Mouse (Mus musculus): Measurements from ENCODE around the gene Nolc1. TPM values are rescaled to one million over a fixed set of nuclear protein-coding genes. Genes with fewer than 3 reads are reported as not detected.

Nolc1 gene
- polyA plus RNA-seq, 1 experiment from 2014 or later, result 102 TPM

DNA sequence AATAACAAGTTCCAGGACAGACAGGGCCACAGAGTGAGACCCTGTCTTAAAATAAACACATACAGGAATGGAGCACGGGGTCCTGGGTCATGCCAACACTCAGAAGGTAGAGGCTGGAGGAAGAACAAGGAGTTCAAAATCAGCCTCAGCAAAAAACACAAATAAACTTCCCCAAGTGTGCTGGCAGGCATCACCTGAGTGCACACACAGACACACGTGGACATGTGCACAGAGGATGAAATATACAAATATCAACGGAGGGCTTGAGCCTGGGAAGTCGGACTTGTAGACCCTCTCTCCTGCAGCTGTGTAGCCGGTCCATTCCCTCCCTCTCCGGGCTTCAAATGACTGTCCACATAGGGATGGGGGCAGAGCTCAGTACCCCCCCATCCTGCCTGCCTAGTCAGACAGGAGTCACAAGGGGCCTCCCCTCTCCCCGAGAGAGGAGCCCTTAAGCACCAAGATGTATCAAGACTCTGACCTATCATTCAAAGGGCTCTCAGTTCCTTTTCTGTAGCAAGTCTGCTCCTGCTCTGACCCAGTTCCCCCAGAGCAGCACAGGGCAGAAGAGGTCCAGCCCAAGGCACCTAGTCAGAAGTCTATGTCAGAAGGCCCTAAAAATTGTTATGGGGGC lies 34.2 kb upstream of the Nolc1 start:
- no peaks in the 10 kb centered on the region for H3K36me3 ChIP-seq (ENCODE audit: control insufficient read depth, insufficient read depth, low read length)
- H3K27me3 ChIP-seq (ENCODE audit: control insufficient read depth, insufficient read depth, low read length), result no peaks in the 10 kb centered on the region
- peak overlapping the region; percentile 19 for H3K4me3 ChIP-seq (ENCODE audit: low read depth, low read length)
- DNase-seq (ENCODE audit: low spot score) (no peak), ATAC-seq (ENCODE audit: low FRiP score) (no peak)
- peak overlapping the region; percentile 68 for H3K9ac ChIP-seq (ENCODE audit: low read depth, low read length)
- no peaks in the 10 kb centered on the region for H3K9me3 ChIP-seq (ENCODE audit: control insufficient read depth, low read length)
- 20% methylated on average over 7 of the region's 7 CpGs for WGBS
- peak overlapping the region; percentile 97 for H3K27ac ChIP-seq (ENCODE audit: low read depth, low read length)
- peaks cover 44% of the 10 kb centered on the region for H3K4me1 ChIP-seq (replicated peaks; ENCODE audit: control insufficient read depth, insufficient read depth, low read length)
- peak overlapping the region; percentile 90 for H3K4me2 ChIP-seq (replicated peaks; ENCODE audit: low read depth, low read length)

DNA sequence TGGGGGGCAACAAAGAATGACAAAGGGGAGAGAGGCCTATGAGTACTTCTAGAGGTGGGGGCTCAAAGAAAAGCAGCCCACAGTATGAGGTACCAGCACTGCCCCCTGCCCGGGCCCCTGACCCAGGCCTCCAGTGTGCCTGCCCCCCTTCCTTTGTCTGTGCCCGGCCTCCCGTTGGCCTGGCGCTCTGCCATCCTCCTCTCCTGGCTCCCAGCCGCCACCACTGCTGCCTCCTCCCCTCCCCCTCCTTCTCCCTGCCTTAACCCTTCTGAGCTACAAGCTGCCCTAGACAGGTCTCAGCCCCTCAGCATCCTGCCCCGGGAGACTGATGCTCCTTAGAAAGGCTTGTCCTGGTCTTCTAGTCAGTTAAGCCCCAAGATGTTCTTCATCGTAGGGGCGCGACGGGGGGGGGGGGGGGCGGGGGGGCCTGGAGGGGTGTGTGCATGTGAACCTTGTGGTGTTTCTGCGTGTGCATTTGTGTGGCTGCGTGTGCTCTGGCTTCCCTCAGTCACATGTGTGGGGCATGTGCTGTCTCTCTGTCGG lies 33.7 kb upstream of the Nolc1 start:
- H3K36me3 ChIP-seq (ENCODE audit: control insufficient read depth, insufficient read depth, low read length), result no peaks in the 10 kb centered on the region
- no peaks in the 10 kb centered on the region for H3K9me3 ChIP-seq (ENCODE audit: control insufficient read depth, low read length)
- H3K4me3 ChIP-seq (ENCODE audit: low read depth, low read length), result peak overlapping the region; percentile 19
- H3K9ac ChIP-seq (ENCODE audit: low read depth, low read length), result peak overlapping the region; percentile 68
- peaks cover 44% of the 10 kb centered on the region for H3K4me1 ChIP-seq (replicated peaks; ENCODE audit: control insufficient read depth, insufficient read depth, low read length)
- DNase-seq (ENCODE audit: low spot score) (peak; percentile 82), ATAC-seq (ENCODE audit: low FRiP score) (peak; percentile 66)
- 0% methylated on average over 9 of the region's 14 CpGs for WGBS
- H3K27ac ChIP-seq (ENCODE audit: low read depth, low read length), result peak overlapping the region; percentile 97
- peak overlapping the region; percentile 90 for H3K4me2 ChIP-seq (replicated peaks; ENCODE audit: low read depth, low read length)
- no peaks in the 10 kb centered on the region for H3K27me3 ChIP-seq (ENCODE audit: control insufficient read depth, insufficient read depth, low read length)

- WGBS, result 7% methylated on average over 6 of the region's 6 CpGs
- Histone ChIP-seq H3K27ac (ENCODE audit: low read depth, low read length) (peak overlapping the region; percentile 97), H3K4me2 (replicated peaks; ENCODE audit: low read depth, low read length) (peak overlapping the region; percentile 90), H3K9me3 (ENCODE audit: control insufficient read depth, low read length) (no peaks in the 10 kb centered on the region), H3K4me1 (replicated peaks; ENCODE audit: control insufficient read depth, insufficient read depth, low read length) (peaks cover 42% of the 10 kb centered on the region), H3K36me3 (ENCODE audit: control insufficient read depth, insufficient read depth, low read length) (no peaks in the 10 kb centered on the region), H3K9ac (ENCODE audit: low read depth, low read length) (peak overlapping the region; percentile 68), H3K4me3 (ENCODE audit: low read depth, low read length) (peak overlapping the region; percentile 19), H3K27me3 (ENCODE audit: control insufficient read depth, insufficient read depth, low read length) (no peaks in the 10 kb centered on the region)
- ATAC-seq (ENCODE audit: low FRiP score) (peak; percentile 53), DNase-seq (ENCODE audit: low spot score) (peak; percentile 68)
Measured at GRCm38 (mm10) chr19:46042476-46043011, 33.1 kb upstream of the Nolc1 start.

GRCm38 (mm10) chr19:46043380-46043779 lies 32.3 kb upstream of the Nolc1 start:
- no peak for DNase-seq (ENCODE audit: low spot score)
- H3K4me1 ChIP-seq (replicated peaks; ENCODE audit: control insufficient read depth, insufficient read depth, low read length), result peaks cover 37% of the 10 kb centered on the region

DNA sequence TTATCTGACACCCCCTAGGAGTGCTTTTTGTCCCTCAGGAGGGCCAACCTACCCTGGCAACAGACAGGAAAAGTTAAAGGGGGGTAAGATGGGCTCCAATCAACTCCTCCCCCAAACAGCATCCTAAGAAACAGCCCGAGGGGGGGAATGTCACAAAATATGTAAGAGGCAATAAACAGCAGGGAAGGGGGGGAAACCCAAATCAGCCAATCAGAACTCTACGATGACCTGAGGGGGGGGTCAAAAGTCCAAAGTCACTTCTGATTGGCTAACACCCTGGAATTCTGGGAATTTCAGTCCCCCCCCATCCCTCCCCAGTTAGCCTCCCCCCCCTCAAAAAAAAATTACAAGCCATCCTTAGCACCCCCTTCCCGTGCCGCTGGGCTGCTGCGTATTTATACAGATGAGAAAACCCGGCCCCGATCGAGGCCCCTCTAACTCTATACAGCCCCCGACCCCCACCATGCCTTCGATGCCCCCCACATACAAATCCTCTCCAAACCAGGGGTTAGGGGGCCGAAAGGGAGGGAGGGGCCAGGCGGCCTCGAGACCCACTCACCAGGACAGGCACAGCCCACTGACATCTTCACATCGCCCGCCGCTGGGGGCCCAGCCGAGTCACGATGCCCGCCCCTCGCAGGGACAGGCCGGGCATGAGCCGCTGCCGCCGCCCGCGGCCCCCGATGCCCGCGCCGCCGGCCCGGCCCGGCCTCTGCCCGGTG lies 31.2 kb upstream of the Nolc1 start, which contains the start of gene Pprc1:
Pprc1 (plus strand) TSS at position 616 of the 722 bp plus-strand sequence.
- H3K4me2 ChIP-seq (replicated peaks; ENCODE audit: low read depth, low read length), result peak within 1 kb of the TSS; percentile 90
- under 1% methylated on average over 18 of the region's 34 CpGs for WGBS
- H3K9ac ChIP-seq (ENCODE audit: low read depth, low read length), result peak within 1 kb of the TSS; percentile 92
- DNase-seq (ENCODE audit: low spot score), result no peak
- H3K27ac ChIP-seq (ENCODE audit: low read depth, low read length), result peak within 1 kb of the TSS; percentile 97
- no peaks in the 10 kb centered on the region for H3K36me3 ChIP-seq (ENCODE audit: control insufficient read depth, insufficient read depth, low read length)
- H3K4me1 ChIP-seq (replicated peaks; ENCODE audit: control insufficient read depth, insufficient read depth, low read length), result peaks cover 37% of the 10 kb centered on the region
- peak; percentile 3; the same call in 1 of the 2 replicates for ATAC-seq (ENCODE audit: low FRiP score)
- no peaks in the 10 kb centered on the region for H3K9me3 ChIP-seq (ENCODE audit: control insufficient read depth, low read length)
- peak within 1 kb of the TSS; percentile 72 for H3K4me3 ChIP-seq (ENCODE audit: low read depth, low read length)
- H3K27me3 ChIP-seq (ENCODE audit: control insufficient read depth, insufficient read depth, low read length), result no peaks in the 10 kb centered on the region

More at GRCm38 (mm10) chr19:46043380-46043779, 32.3 kb upstream of the Nolc1 start:
- H3K9me3 ChIP-seq (ENCODE audit: control insufficient read depth, low read length), result no peaks in the 10 kb centered on the region
- H3K27ac ChIP-seq (ENCODE audit: low read depth, low read length), result peak overlapping the region; percentile 97
- WGBS, result 68% methylated on average over 7 of the region's 7 CpGs
- H3K36me3 ChIP-seq (ENCODE audit: control insufficient read depth, insufficient read depth, low read length), result no peaks in the 10 kb centered on the region
- H3K4me3 ChIP-seq (ENCODE audit: low read depth, low read length), result peak overlapping the region; percentile 72
- 0 out of 2 replicates have a peak overlapping the region, but pooled peaks have one; percentile 11 for H3K9ac ChIP-seq (ENCODE audit: low read depth, low read length)
- H3K27me3 ChIP-seq (ENCODE audit: control insufficient read depth, insufficient read depth, low read length), result no peaks in the 10 kb centered on the region
- H3K4me2 ChIP-seq (replicated peaks; ENCODE audit: low read depth, low read length), result peak overlapping the region; percentile 90
- no peak for ATAC-seq (ENCODE audit: low FRiP score)

GRCm38 (mm10) chr19:46044993-46045695 lies 30.5 kb upstream of the Nolc1 start, which contains the start of gene Ldb1:
Gene Ldb1 (minus strand): TSS chr19:46045214.
- Histone ChIP-seq H3K27me3 (ENCODE audit: control insufficient read depth, insufficient read depth, low read length) (no peaks in the 10 kb centered on the region), H3K9ac (ENCODE audit: low read depth, low read length) (peak within 1 kb of the TSS; percentile 92), H3K9me3 (ENCODE audit: control insufficient read depth, low read length) (no peaks in the 10 kb centered on the region), H3K4me2 (replicated peaks; ENCODE audit: low read depth, low read length) (peak within 1 kb of the TSS; percentile 90), H3K36me3 (ENCODE audit: control insufficient read depth, insufficient read depth, low read length) (no peaks in the 10 kb centered on the region), H3K27ac (ENCODE audit: low read depth, low read length) (peak within 1 kb of the TSS; percentile 97), H3K4me3 (ENCODE audit: low read depth, low read length) (peak within 1 kb of the TSS; percentile 72), H3K4me1 (replicated peaks; ENCODE audit: control insufficient read depth, insufficient read depth, low read length) (peaks cover 32% of the 10 kb centered on the region)
- 0% methylated on average over 67 of the region's 84 CpGs for WGBS
- ATAC-seq (ENCODE audit: low FRiP score) (peak; percentile 76), DNase-seq (ENCODE audit: low spot score) (peak; percentile 88)

DNA sequence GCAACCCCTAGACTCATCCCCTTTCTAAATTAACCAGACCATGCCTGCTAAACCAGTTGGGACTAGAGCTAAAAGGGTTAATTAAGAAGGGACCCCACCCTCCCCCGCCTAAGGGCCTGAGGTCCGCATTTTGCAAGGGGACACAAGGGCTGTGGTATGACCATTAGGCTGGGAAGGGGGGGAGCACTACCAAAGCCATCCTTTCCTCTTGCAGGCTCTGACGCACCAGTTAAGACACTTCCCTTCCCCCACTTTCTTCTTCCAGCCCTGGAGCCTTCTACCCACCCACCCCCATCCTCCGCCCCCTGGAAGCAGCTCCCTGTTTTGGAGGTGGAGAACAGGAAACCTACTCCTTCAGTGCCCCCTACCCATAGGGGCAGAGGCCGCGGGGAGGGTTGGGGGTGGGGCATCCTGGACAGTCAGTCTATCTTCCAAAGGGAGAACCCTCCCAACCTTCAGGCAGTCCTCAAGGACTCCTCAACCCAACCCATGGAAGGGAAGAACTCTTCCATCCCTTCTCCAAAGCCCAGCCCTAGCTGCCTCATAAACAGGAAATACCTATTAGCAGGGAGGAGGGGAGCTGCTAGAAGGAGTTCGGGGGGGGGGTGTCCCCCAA lies 29.9 kb upstream of the Nolc1 start:
- ATAC-seq (ENCODE audit: low FRiP score) (peak; percentile 9), DNase-seq (ENCODE audit: low spot score) (no peak)
- Histone ChIP-seq H3K27ac (ENCODE audit: low read depth, low read length) (peak overlapping the region; percentile 96), H3K9me3 (ENCODE audit: control insufficient read depth, low read length) (no peaks in the 10 kb centered on the region), H3K9ac (ENCODE audit: low read depth, low read length) (peak overlapping the region; percentile 92), H3K4me3 (ENCODE audit: low read depth, low read length) (peak overlapping the region; percentile 72), H3K27me3 (ENCODE audit: control insufficient read depth, insufficient read depth, low read length) (no peaks in the 10 kb centered on the region), H3K36me3 (ENCODE audit: control insufficient read depth, insufficient read depth, low read length) (no peaks in the 10 kb centered on the region), H3K4me1 (replicated peaks; ENCODE audit: control insufficient read depth, insufficient read depth, low read length) (peaks cover 28% of the 10 kb centered on the region), H3K4me2 (replicated peaks; ENCODE audit: low read depth, low read length) (peak overlapping the region; percentile 90)
- WGBS, result 2% methylated on average over 7 of the region's 7 CpGs

DNA sequence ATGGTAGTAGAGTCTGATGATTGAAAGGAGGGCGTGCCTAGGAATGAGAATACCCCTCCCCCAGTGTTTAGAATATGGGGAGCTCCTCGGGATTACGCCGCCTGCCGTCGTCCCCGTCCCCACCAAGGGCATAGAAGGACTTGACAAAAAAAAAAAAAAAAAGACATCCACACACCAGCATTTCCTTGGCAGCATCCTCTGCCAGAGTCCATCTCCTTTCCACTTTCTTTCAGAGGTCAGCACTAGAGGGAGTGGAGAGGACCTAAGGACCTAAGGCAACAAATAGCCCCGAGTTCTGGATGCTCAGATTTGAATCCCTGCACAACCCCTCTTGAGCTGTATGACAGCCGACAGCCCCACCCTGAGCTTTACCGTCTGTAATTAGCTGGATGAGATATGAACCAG lies 29.0 kb upstream of the Nolc1 start:
- 7% methylated on average over 10 of the region's 10 CpGs for WGBS
- Histone ChIP-seq H3K4me2 (replicated peaks; ENCODE audit: low read depth, low read length) (no peak overlapping the region), H3K9ac (ENCODE audit: low read depth, low read length) (no peak overlapping the region), H3K36me3 (ENCODE audit: control insufficient read depth, insufficient read depth, low read length) (no peaks in the 10 kb centered on the region), H3K27ac (ENCODE audit: low read depth, low read length) (no peak overlapping the region), H3K27me3 (ENCODE audit: control insufficient read depth, insufficient read depth, low read length) (no peaks in the 10 kb centered on the region), H3K9me3 (ENCODE audit: control insufficient read depth, low read length) (no peaks in the 10 kb centered on the region), H3K4me3 (ENCODE audit: low read depth, low read length) (no peak overlapping the region), H3K4me1 (replicated peaks; ENCODE audit: control insufficient read depth, insufficient read depth, low read length) (peaks cover 23% of the 10 kb centered on the region)
- DNase-seq (ENCODE audit: low spot score), result peak; percentile 23
- ATAC-seq (ENCODE audit: low FRiP score), result no peak

Data from hindbrain, embryonic 11.5 days (tissue).